Mouse (Mus musculus): ENCODE data around the gene Pno1.
A peak's percentile ranks its signal among the peaks of the same experiment; 100 is the strongest.
"Not testable (repeated sequence)": the region's sequence is repeated elsewhere in the genome, so short reads cannot be mapped to it uniquely, and the experiment has no call there.

The Pno1 gene

GRCm38 (mm10) chr11:17211258-17212140 lies at the start of gene Pno1:
Gene Pno1, minus strand, starts transcription at chr11:17211568.
- peak; percentile 98 for ATAC-seq (ENCODE audit: low TSS enrichment)

DNA sequence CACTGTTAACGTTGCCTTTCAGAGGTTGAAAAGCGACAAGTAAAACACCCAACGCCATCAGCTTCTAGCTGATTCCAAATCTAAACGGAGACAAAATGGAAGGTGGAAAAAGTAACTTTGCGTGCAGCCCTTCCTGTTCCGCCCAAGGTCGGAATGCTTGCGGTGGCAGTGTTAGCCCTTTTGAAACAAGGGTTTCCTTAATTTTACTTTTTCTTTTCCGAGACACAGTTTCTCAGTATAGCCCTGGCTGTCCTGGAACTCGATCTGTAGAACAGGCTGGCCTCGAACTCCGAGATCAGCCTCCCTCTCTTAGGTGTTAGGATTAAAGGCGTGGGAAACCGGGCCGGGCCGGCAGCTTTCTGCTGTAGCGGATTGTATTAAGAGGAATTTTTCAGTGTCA lies 46.5 kb upstream of the Pno1 start:
- peak; percentile 5; the same call in 1 of the 2 replicates for ATAC-seq (ENCODE audit: low TSS enrichment)

DNA sequence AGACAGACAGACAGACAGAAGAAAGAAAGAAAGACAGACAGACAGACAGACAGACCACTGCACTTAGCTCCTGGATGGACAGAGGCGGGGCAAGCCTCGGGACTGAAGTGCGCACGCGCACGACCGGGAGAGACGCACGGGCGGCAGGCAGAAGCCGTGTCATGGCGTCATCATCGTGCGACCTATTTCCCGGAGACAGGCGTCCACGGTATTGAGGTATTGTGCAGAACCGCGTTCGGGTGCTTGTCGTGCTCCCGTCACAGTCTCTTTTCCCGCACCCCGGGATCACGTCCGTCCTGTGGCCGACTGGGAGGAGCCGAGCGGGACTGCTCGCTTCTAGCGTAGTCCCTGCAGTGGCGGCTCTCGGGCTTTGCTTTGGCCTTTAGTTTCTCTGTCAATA lies 46.1 kb upstream of the Pno1 start, which contains the start of gene C1d:
Gene C1d (plus strand): TSS at position 137 of the 400 bp plus-strand sequence.
- ATAC-seq (ENCODE audit: low TSS enrichment), result peak; percentile 96

GRCm38 (mm10) chr11:17256813-17257365 lies 45.5 kb upstream of the Pno1 start:
- no peak for ATAC-seq (ENCODE audit: low TSS enrichment)

- ATAC-seq (ENCODE audit: low TSS enrichment), result no peak
Observed at GRCm38 (mm10) chr11:17248715-17249114, 37.3 kb upstream of the Pno1 start.

DNA sequence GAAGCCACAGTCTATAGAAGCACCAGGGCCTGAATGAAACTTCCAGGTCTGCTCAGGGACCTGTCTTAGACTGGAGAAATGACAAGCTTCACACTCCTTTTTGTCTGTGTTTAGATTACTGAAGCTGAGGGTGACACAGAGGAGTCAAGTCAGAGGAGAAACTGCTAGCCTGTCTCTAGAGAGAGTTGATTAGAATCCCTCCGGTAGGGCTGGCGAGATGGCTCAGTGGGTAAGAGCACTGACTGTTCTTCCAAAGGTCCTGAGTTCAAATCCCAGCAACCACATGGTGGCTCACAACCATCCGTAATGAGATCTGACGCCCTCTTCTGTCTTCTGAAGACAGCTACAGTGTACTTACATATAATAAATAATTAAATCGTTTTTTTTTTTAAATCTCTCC lies 27.2 kb upstream of the Pno1 start:
- not testable (repeated sequence) for ATAC-seq (ENCODE audit: low TSS enrichment)

DNA sequence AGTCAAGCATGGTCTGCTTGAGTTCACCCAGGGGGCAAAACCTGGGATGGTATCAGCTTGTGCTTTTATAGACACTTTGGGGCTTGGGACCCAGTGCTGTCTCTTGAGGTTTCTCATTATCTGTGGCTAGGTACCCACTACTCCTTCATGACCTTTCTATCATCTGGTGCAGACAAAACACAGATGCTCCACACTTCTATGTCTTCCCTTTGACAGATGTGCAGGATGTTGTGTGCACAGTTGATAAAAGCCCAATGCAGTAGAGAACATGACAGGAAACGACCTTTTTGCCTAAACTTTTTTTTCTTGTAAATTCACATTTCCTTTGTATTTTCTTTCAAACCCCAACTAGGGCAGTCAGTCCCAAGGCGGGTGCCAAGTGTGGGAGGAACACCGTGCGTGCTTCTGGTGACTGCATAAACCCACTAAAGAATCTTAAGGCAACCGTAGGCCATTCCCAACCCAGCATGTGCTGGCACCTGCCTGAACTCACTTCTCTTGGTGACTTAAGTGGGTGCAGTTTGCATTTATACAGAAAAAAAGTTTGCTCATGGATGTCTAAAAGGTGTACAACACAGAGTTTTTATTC lies 25.2 kb upstream of the Pno1 start:
- ATAC-seq (ENCODE audit: low TSS enrichment), result peak; percentile 96

- ATAC-seq (ENCODE audit: low TSS enrichment), result no peak
Observed at GRCm38 (mm10) chr11:17232792-17233191, 21.4 kb upstream of the Pno1 start.

GRCm38 (mm10) chr11:17221126-17221525 lies 9.8 kb upstream of the Pno1 start:
- no peak for ATAC-seq (ENCODE audit: low TSS enrichment)

DNA sequence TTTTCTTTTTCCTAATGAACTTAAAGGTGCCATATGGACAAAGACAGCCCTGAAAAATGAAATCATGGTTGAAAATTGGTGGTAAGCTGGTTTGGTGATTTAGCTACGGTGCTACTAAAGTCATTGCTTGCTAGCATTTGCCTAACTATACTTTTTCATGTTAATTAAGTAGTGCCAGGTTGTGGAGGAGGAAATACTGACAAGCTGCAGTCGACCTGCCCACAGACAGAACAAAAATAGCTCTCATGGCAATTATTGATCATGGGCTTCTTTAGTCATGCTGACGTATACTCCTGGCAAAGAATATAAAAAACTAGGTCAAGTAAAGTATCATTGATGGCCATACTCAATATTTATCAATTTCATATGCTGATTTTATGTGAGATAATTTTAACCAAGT lies 4.1 kb upstream of the Pno1 start:
- ATAC-seq (ENCODE audit: low TSS enrichment), result no peak

DNA sequence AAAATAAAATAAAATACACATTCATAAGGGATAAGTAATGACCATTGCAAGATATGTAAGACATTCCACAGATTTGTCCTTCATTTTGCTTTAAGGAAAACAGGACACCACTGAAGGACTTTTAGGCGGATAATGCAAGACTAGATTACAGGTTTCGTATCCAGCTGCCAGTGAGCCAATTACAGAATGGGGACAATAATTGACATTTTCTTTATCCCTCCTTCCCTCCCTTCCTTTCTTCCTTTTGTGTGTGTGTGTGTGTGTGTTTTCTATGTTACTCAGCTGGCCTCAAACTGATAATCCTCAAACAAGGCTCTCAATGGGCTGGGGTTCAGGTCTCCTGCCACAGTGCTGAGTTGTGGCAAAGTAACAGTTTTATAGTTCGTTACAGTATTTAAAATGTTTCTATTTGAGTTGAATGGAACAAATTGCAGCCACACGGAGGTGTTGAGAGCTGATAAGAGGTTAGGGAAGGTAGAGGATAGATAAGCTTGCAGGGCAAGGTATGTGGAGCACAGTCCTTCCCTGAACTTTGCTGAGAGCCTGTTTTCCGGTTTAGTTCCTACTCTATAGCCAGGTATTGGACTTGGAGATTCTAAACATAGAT lies 1.6 kb upstream of the Pno1 start:
- no peak for ATAC-seq (ENCODE audit: low TSS enrichment)

- peak; percentile 70 for ATAC-seq (ENCODE audit: low TSS enrichment)
Observed at GRCm38 (mm10) chr11:17212141-17212495, 750 bp upstream of the Pno1 start.

- ATAC-seq (ENCODE audit: low TSS enrichment), result peak; percentile 31; the same call in 1 of the 2 replicates
Observed at GRCm38 (mm10) chr11:17202481-17202880, 8.9 kb downstream of the Pno1 start.

DNA sequence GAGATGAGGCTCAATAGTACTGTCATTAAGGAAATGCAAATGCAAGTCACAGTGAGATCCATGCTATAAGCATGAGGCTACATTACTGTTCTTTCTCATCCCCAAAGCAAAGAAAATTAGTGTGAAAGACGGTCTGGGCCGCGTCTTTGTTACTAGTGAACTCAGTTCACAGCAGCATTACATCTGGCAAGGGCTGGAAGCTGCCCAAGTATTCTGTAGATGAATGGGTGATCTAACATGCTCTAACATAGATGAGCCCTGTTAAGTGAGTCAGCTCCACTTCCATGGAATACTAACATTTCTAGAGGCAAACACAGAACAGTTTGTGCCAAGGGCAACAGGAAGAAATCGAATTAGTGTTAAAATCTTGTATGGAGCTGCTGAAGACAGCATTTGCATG lies 10.4 kb downstream of the Pno1 start:
- no peak for ATAC-seq (ENCODE audit: low TSS enrichment)

DNA sequence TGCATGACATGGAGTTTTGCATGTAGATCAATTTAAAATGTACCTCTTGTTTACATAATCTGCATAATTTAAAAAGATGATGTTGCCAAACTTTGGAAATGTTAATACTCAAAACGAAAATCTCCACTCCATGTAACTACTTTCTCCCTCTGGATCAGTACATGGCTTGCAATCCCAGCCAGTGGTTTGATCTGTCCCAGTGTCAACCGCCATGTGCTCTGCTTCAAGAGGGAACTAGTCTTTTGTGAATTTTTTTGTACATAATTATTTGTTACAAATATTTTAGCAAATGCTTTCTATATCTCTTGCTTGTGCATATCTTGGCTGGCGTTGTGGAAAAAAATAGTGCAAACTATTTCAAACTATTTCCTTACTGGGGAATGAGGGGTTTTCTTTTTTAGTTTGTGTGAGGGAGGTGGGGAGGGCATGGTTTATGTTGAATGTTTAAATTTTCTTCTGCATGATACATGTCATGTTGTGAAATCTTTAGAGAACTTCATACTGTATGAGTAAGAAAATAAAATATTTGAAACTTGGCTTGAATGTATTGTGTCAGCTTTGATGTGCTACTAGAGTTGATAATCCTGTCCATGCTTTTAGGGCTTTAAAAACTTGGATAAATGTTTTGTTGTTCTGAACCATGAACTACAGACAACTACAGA lies 11.4 kb downstream of the Pno1 start:
- no peak for ATAC-seq (ENCODE audit: low TSS enrichment)

DNA sequence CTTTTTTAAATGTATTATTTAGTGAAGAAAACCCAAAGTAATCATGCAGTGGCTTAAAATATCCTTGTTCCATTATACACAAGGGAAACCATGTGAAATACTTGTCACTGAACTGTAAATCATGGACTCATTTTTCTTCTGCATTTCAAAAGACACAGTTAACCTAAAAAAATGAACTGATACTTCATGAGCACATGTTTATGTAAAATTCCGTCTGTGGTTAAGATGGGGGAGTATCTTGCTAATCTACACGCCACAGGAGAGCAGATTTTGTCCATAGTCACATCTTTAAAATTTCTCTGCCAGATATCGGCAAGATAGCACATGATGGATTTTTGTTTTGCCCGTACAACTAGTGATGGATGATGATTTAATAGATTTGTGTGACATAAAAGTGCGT lies 12.2 kb downstream of the Pno1 start:
- ATAC-seq (ENCODE audit: low TSS enrichment), result no peak

DNA sequence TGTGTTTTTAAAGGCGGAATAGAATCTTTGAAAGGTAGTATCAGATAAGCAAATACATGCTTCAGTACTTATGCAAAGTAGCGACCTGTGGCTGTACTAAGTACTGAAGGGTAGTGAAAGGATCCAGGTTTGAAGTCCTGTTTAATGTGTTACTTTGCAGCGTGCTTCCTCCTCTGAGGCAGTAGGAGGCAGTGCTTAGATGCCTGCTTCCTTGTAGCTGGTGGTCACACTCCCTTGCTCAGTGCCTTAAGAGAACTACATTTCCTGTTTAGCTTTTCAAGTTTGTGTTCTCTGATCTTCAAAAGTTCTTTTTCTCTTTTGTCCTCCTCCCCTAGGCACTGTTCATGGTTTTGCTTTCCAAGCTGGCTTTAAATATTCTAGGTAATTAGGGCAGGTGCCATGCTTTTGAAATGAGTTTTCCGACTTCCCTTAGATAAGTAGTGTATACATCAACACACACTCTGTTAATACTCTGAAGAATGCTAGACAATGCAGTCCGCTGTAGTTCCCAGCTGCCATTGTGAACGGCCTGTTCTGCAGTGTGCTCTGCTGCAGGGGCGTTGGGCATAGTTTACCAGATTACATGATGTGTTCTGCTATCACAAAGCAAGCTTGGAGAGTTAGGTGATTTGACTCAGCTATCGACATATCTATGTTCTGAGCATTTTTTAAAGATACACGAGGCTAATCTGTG lies 19.1 kb downstream of the Pno1 start:
- peak; percentile 36; the same call in 1 of the 2 replicates for ATAC-seq (ENCODE audit: low TSS enrichment)

DNA sequence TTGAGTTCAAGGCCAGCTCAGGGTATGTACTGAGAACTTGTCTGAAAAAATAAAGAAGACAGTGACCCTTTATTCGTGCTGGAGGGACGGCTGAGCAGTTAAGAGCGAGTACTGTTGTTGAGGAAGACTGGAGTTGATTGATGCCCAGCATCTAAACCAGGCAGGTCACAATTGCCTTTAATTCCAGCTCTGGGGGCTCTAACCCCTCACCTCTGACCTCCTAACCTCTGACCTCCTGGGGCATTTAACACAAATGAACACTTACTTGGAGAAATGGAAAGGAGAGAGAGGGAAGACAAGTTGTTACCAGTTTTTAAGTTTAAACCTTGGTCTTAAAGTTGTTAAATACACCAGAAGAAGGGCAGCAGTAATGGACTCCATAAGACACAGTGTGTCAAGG lies 22.6 kb downstream of the Pno1 start:
- no peak for ATAC-seq (ENCODE audit: low TSS enrichment)

DNA sequence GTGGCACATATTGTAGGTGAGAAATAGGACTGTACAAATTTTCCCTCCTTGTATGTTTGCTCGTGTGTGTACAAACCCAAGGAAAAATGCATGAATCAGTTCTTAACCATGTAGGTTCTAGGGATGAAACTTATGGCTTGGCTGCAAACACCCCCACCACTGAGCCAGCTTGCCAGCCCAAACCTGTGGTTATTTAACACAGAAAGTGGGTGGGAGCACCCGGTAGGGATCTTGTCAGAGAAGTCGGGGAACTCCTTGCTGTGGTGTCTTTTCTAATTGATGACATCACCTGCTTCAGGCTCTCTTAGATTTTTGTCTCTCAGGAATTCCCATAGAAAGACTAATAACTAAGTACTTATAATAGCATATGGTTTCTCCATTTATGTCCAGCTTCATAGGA lies 23.7 kb downstream of the Pno1 start:
- peak; percentile 80 for ATAC-seq (ENCODE audit: low TSS enrichment)

DNA sequence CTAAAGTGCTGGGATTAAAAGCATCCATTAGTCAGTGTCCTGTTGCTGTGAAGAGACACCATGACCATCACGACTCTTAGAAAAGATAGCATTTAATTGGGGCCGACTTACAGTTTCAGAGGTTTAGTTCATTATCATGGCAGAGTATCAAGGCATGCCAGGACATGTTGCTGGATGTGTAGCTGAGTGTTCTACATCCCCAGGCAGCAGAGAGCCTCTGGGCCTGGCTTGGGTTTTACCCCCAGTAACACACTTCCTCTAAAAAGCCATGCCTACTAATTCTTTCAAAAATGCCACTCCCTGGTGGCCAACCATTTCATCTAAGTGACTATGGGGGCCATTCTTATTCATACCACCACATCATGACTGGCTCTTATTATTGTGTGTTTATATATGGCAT lies 28.2 kb downstream of the Pno1 start:
- no peak for ATAC-seq (ENCODE audit: low TSS enrichment)

GRCm38 (mm10) chr11:17181807-17182206 lies 29.6 kb downstream of the Pno1 start, which contains the start of gene Wdr92:
Gene Wdr92, plus strand, starts transcription at chr11:17182107.
- no peak for ATAC-seq (ENCODE audit: low TSS enrichment)

All from frontal cortex, adult (tissue).